Mouse (Mus musculus): Measurements from ENCODE around the gene Rsbn1l. TPM values are rescaled to one million over a fixed set of nuclear protein-coding genes. Genes with fewer than 3 reads are reported as not detected.
"Not testable (repeated sequence)": the region's sequence is repeated elsewhere in the genome, so short reads cannot be mapped to it uniquely, and the experiment has no call there.

The Rsbn1l gene
- total RNA-seq, 2 experiments from 2014 or later = 8.8 to 11.1 TPM

DNA sequence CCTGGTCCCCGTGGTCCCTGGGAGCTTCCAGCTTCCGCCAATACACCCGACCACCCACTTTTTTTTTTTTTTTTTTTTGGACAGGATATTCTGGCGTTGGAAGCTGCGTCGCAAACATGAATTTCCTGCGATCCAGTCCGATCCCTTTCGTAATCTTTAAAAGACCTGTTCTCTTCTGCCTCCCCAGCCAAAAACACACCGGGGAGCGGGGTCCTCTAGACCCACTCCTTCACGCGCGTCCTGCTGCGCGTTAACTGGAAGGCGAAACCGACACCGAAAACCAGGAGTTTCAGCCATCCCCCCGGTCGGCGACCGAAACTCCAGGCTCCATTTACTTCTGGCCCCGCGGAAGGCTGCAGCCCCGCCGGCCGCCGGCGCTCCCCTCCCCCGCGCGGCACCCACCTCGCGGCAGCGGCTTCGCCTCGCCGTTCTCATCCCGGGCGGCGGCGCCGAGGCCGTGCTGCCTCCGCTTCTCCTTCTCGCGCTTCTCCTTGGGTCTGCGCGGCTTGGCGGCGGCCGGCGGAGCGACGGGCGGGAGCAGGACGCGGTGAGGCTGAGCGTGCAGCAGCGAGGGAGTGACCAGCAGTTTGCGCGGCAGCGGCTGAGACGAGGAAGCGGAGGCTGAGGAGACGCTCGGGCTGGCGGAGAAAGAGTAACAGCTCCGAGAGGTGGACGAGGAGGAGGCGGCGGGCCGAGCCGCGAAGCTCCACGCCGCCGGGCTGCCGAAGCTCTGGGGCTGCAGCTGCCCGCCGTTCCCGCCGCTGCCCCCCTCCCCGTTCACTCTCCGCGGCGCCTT, 5.1 kb downstream of the Rsbn1l start:
- peak; percentile 54 for DNase-seq (ENCODE audit: low spot score)

DNA sequence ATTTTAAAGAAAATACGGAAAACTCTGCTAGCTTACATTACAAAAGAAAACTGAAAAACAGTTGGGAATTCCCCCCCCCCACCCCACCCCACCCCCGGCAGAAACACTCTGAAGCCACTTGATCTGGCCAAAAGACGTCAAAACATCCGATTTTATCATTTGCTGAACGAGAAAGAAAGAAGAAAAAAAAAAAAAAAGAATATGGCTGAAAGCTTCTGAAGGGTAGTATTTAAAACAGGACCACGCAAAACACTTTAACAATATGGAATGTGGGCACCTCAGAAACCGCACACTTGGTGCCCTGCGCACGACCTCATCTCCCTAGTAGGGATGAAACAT, 5.7 kb downstream of the Rsbn1l start:
- no peak for DNase-seq (ENCODE audit: low spot score)

GRCm38 (mm10) chr5:20950093-20950492, 6.1 kb downstream of the Rsbn1l start:
- no peak for DNase-seq (ENCODE audit: low spot score)

DNA sequence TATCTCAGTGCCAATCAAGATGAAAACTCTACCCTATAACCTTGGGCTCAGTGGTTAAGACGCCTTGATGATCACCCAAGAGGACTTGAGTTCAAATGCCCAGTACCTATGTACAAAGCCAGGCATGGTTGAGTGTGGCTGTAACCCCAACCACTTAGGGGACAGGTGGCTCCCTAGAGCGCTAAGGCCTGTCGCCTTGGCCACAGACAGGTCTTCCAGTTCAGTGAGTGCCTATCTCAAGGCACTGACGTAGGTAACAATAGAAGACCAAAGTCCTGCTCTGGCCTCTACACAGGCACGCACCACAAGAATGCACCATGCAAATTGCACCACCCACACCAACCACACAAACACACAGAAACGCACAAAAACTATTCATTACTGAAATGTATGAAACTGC, 9.3 kb downstream of the Rsbn1l start:
- DNase-seq (ENCODE audit: low spot score) = no peak

GRCm38 (mm10) chr5:20944961-20945748, 11.0 kb downstream of the Rsbn1l start:
- no peak for DNase-seq (ENCODE audit: low spot score)

- DNase-seq (ENCODE audit: low spot score) = not testable (repeated sequence)
Observed at GRCm38 (mm10) chr5:20943791-20944190, 12.4 kb downstream of the Rsbn1l start.

DNA sequence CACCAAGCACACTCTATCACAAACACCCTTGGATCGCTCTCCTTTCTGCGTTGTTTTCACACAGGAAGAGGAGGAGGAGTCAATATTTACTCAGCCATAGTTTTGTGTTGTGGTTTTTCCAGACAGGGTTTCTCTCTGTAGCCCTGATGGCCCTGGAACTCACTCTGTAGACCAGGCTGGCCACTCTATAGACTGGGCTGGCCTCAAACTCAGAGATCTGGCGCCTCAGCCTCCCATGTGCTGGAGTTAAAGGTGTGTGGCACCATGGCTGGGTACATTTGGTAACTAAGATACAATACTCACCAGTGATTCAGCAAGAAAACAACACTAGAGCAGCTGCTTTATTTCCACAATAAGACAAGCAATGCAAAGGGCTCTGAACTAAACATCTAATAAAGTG, 13.7 kb downstream of the Rsbn1l start:
- no peak for DNase-seq (ENCODE audit: low spot score)

DNA sequence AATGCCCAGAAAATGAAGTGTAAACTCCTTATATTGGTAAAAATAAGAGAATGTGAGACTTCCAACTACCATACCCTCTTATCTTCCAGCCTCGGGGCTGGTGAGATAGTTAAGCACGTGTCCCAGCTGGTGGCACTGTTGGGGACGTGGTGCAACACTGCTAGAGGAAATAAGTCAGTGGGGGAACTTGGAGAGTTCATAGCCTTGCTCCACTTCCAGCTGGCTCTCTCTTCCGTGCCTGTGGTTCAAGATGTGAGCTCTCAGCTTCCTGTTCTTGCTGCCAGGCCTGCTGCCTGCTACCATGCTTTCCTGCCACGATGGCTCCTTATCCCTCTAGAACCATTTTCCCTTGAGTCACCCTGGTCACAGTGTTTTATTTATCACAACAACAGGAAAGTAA, 15.0 kb downstream of the Rsbn1l start:
- DNase-seq (ENCODE audit: low spot score) = peak; percentile 50

- DNase-seq (ENCODE audit: low spot score) = no peak
Observed at GRCm38 (mm10) chr5:20940696-20941095, 15.5 kb downstream of the Rsbn1l start.

DNA sequence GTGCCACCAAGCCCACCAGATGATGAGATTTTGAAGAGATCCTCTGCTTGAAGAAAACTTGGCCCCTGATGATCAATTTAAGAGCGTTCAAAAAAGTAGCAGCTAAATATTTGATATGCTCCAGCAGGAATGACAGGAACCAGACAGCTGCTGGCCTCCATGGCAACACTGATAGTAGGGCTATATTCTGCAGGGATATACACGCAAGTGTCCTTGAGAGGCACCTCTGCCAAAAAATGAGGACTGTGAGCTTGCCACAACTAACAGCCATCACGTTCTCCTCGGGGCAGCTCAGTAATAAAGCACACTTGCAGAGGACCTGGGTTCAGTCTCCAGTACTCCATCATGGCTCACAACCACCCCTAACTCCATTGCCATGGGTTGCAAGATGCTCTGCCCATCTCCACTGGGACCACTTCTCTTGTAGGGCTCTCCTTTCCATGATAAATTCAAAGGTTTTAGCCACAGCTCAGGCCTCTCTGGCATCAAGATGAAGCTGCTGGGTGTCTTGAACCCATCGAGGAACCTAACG, 16.1 kb downstream of the Rsbn1l start:
- DNase-seq (ENCODE audit: low spot score) = no peak

- DNase-seq (ENCODE audit: low spot score) = no peak
Observed at GRCm38 (mm10) chr5:20938523-20938922, 17.7 kb downstream of the Rsbn1l start.

DNA sequence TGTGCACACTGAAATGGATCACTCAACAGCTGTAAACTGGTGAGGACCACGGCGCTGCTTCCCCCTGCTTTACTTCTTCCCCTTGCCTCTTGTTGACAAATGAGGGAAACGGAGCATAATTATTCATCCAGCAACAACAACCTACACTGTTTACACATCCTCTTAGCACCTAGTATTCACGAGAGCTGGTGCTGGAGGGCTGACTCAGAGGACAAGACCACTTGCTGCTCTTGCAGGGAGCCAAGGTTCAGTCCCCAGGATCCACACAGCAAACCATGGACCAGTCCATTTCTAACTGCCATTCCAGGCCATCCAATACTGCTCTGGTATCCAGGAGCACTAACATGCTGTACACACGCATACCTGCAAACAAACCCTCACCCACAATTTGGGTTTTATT, 20.3 kb downstream of the Rsbn1l start:
- DNase-seq (ENCODE audit: low spot score) = no peak

DNA sequence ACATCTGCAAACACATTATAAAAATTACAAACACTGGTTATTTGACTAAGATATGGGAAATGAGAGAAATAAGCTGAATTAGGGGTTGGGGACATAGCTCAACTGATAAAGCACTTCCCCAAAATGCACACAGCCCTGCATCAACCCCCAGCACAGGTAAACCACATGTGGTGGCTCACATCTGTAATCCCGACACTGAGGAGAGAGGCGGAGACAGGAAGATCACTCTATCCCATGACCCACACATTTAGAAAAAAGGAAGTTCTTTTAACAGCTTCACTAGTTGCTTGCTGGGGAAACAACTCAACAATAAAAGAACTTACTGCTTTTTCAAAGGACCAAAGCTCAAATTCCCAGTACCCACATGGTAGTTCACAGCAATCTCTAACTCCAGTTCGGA, 23.6 kb downstream of the Rsbn1l start:
- no peak for DNase-seq (ENCODE audit: low spot score)

DNA sequence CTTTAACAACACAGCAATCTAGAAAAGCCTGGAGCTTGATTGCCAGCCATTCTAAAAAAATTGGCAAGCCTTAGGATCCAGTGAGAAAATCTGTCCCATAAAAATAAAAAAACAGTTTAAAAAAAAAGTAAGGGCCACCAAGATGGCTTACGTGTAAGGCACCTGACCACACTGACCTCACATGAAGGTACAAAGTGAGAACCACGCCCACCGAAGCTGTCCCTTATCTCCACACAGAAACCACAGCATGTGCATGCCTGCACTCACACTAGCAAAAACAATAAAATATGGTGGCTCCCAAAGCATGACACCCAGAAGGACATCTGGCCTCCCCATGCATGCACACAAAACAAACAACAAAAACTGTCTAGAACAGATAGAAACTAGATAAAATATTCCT, 24.9 kb downstream of the Rsbn1l start:
- DNase-seq (ENCODE audit: low spot score) = no peak

GRCm38 (mm10) chr5:20930430-20930829, 25.8 kb downstream of the Rsbn1l start:
- no peak for DNase-seq (ENCODE audit: low spot score)

DNA sequence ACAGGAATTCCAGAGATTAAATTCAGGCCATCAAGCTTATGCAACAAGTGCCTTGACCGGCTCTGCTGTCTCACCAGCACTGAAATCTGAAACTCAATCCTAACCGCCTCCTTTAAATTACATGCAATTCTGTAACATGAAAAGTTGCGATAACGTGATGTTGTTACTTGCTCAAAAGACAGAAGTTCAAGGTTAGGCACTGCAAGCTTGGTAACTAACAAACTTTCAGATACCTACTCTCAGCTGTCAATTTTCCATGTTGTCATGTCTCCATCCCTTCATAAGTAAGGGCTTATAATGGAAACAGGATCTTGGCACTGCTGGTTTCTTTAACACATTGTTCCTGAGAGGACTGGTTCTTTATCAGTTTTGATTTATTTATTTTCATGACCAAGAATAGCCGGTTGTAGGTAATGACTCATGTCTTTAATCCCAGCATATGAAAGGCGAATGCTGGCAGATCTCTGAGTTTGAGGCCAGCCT, 26.5 kb downstream of the Rsbn1l start:
- DNase-seq (ENCODE audit: low spot score) = no peak

GRCm38 (mm10) chr5:20925451-20925850, 30.7 kb downstream of the Rsbn1l start:
- DNase-seq (ENCODE audit: low spot score) = no peak

GRCm38 (mm10) chr5:20924608-20925007, 31.6 kb downstream of the Rsbn1l start:
- DNase-seq (ENCODE audit: low spot score) = no peak

- DNase-seq (ENCODE audit: low spot score) = no peak
Observed at GRCm38 (mm10) chr5:20919566-20919965, 36.6 kb downstream of the Rsbn1l start.

GRCm38 (mm10) chr5:20918967-20919366, 37.2 kb downstream of the Rsbn1l start:
- DNase-seq (ENCODE audit: low spot score) = no peak

- peak; percentile 73 for DNase-seq (ENCODE audit: low spot score)
Observed at GRCm38 (mm10) chr5:20913372-20914275, 42.6 kb downstream of the Rsbn1l start.

Data from gastrocnemius, adult 18-20 months (tissue).